Mouse (Mus musculus) leukemia stem cell, adult 10-12 weeks (primary cell): ENCODE data around the gene Slc43a2. TPM values are rescaled to one million over a fixed set of nuclear protein-coding genes. Genes with fewer than 3 reads are reported as not detected.

Experiments
- polyA plus RNA-seq: library from polyadenylated mRNA; stranded (reverse); fragments of >175 nt; gene quantifications from 2 replicates; pipeline ENCODE4 v1.2.3, GENCODE M21; 2012; ENCODE audit warnings: low replicate concordance

Gene Slc43a2
- 17.5 and 29.1 TPM in 2 replicates for polyA plus RNA-seq

GRCm38 (mm10) chr11:75531469-75532242 lies at the start of gene Slc43a2:
Slc43a2 (plus strand) TSS chr11:75531694.

GRCm38 (mm10) chr11:75486601-75487285 lies 44.8 kb upstream of the Slc43a2 start, which contains the start of gene Prpf8:
Prpf8 (plus strand) TSS chr11:75486816.

GRCm38 (mm10) chr11:75509741-75510626 lies 21.5 kb upstream of the Slc43a2 start, which contains the start of gene Rilp:
Rilp (plus strand) TSS chr11:75510094.

GRCm38 (mm10) chr11:75513336-75513735 lies 18.2 kb upstream of the Slc43a2 start, which contains the start of gene Scarf1:
Scarf1 (plus strand) TSS chr11:75513540.

GRCm38 (mm10) chr11:75587493-75588284 lies 56.2 kb downstream of the Slc43a2 start, which contains the start of gene Pitpna:
Pitpna (plus strand) TSS chr11:75588097.

Other genes starting within 250 kb of the Slc43a2 start
- gene Rpa1, start 183.4 kb upstream of the Slc43a2 start, polyA plus RNA-seq: 36.1 and 98.9 TPM in 2 replicates
- 1.1 and 1.2 TPM in 2 replicates for gene Smyd4, start 183.3 kb upstream of the Slc43a2 start, polyA plus RNA-seq
- gene Serpinf1, start 109.0 kb upstream of the Slc43a2 start, polyA plus RNA-seq: 1.7 TPM in 2 replicates
- 0.23 TPM in 1 of 2 replicates, not detected in the other for gene Serpinf2, start 92.1 kb upstream of the Slc43a2 start, polyA plus RNA-seq
- 39.0 and 68.5 TPM in 2 replicates for gene Wdr81, start 77.0 kb upstream of the Slc43a2 start, polyA plus RNA-seq
- 4.8 and 7.8 TPM in 2 replicates for gene Tlcd2, start 70.0 kb upstream of the Slc43a2 start, polyA plus RNA-seq
- gene Prpf8, start 44.9 kb upstream of the Slc43a2 start, polyA plus RNA-seq: 27.1 and 69.4 TPM in 2 replicates
- gene Rilp, start 21.6 kb upstream of the Slc43a2 start, polyA plus RNA-seq: 0.30 and 1.1 TPM in 2 replicates
- gene Scarf1, start 18.2 kb upstream of the Slc43a2 start, polyA plus RNA-seq: 0.98 and 4.7 TPM in 2 replicates
- gene Pitpna, start 56.4 kb downstream of the Slc43a2 start, polyA plus RNA-seq: 18.7 and 52.8 TPM in 2 replicates
- 7.7 and 60.5 TPM in 2 replicates for gene Inpp5k, start 99.3 kb downstream of the Slc43a2 start, polyA plus RNA-seq
- 19.6 and 58.4 TPM in 2 replicates for gene Myo1c, start 118.8 kb downstream of the Slc43a2 start, polyA plus RNA-seq
- gene Crk, start 147.6 kb downstream of the Slc43a2 start, polyA plus RNA-seq: 108 and 131 TPM in 2 replicates
- 61.8 and 64.0 TPM in 2 replicates for gene Ywhae, start 201.2 kb downstream of the Slc43a2 start, polyA plus RNA-seq